Mouse (Mus musculus) embryonic facial prominence, embryonic 15.5 days (tissue): ENCODE data around the gene Fhit. TPM values are rescaled to one million over a fixed set of nuclear protein-coding genes. Genes with fewer than 3 reads are reported as not detected.

Experiments
- ATAC-seq: fragments of 200-750 bp; cut with Nextera tagmentation; 2 replicates; pipeline ENCODE4 v1.8.0; 2017; ENCODE audit warnings: low read depth, moderate TSS enrichment; ENCODE audit not compliant: insufficient number of reproducible peaks, low FRiP score, low TSS enrichment
- H3K27ac ChIP-seq: fragments of 300-500 bp; sonication (generic); replicated peaks from 2 replicates; pipeline ENCODE4 v1.5.1; 2015; ENCODE audit warnings: mild to moderate bottlenecking, inconsistent platforms
- H3K27me3 ChIP-seq: fragments of 300-500 bp; sonication (generic); 2 replicates; pipeline ENCODE4 v1.6.1; 2015; ENCODE audit warnings: inconsistent platforms
- H3K36me3 ChIP-seq: fragments of 300-500 bp; sonication (generic); 2 replicates; pipeline ENCODE4 v1.6.1; 2015; ENCODE audit warnings: mild to moderate bottlenecking, inconsistent platforms
- H3K4me1 ChIP-seq: fragments of 300-500 bp; sonication (generic); 2 replicates; pipeline ENCODE4 v1.6.1; 2015; ENCODE audit warnings: inconsistent platforms
- H3K4me2 ChIP-seq: fragments of 300-500 bp; sonication (generic); replicated peaks from 2 replicates; pipeline ENCODE4 v1.6.1; 2015; ENCODE audit warnings: mild to moderate bottlenecking, inconsistent platforms
- H3K4me3 ChIP-seq: fragments of 300-500 bp; sonication (generic); replicated peaks from 2 replicates; pipeline ENCODE4 v1.5.1; 2015; ENCODE audit warnings: mild to moderate bottlenecking, inconsistent platforms
- H3K9ac ChIP-seq: fragments of 300-500 bp; sonication (generic); 2 replicates; pipeline ENCODE4 v1.6.1; 2015; ENCODE audit warnings: inconsistent platforms
- H3K9me3 ChIP-seq: fragments of 300-500 bp; sonication (generic); replicated peaks from 2 replicates; pipeline ENCODE4 v1.6.1; 2016; ENCODE audit warnings: inconsistent platforms
- WGBS: fragments of 180-500 bp; shearing (Covaris S2); methylation state at CpG from one replicate; pipeline ENCODE4 v1.1.7; 2015; 5-methylcytosine and 5-hydroxymethylcytosine counted together
- polyA plus RNA-seq: library from polyadenylated mRNA; unstranded; fragments of >200 nt; fragmentation: Nextera tagmentation; extraction: Ambion mirVana; gene quantifications from 2 replicates; pipeline ENCODE4 v1.2.1, GENCODE M21; 2015

Fhit gene
- polyA plus RNA-seq, 1 experiment from 2014 or later, result 8.7 TPM

DNA sequence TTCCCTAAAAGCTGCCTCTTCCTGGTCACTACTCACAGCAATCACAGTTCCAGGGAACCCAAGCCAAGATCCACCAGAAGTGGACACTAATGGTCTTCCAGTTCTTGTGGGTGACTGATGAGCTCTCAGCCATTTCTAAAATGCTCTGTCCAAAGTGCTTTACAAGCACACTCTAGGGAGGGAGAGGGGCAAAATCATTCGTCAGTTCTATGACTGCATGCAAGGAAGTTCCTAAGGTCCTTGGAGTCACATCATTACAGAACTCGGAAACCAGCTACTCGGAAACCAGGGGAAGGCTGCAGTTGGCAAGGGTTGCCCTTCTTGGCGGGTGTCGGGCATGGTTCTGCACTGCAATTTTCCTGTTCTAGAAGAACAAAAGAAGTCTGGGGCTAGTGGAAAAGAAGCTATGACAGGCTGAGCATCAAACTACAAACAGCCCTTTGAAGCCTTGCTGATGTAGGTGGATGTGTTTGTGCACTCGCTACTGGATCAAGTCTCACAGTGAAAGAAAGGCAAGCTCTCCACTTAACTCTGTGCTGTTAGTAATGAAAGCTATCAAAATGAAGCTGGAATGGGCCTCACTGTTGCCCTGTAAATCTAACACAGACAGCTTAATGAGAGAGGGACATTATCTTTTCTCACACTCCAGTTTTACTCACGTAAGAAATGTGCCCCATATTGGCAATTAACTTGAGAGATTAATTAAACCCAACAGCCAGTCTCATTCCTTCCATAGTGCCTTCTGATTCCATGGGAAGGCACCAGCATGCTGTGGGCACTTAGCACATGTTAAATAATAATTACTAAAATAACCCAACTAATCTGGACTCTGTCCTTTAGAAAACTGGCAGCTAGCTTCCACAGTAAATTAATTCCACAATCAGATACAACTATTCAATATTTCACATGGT lies 243.7 kb downstream of the Fhit start:
- H3K4me2 ChIP-seq, result no peak overlapping the region
- H3K36me3 ChIP-seq, result no peaks in the 10 kb centered on the region
- no peak overlapping the region for H3K9ac ChIP-seq
- 72% methylated on average over 7 of the region's 7 CpGs for WGBS
- no peaks in the 10 kb centered on the region for H3K9me3 ChIP-seq
- H3K4me1 ChIP-seq, result no peaks in the 10 kb centered on the region
- no peak for ATAC-seq
- H3K27ac ChIP-seq, result no peak overlapping the region
- no peaks in the 10 kb centered on the region for H3K27me3 ChIP-seq
- H3K4me3 ChIP-seq, result no peak overlapping the region

- no peak overlapping the region for H3K27ac ChIP-seq
- no peaks in the 10 kb centered on the region for H3K9me3 ChIP-seq
- H3K4me3 ChIP-seq, result no peak overlapping the region
- H3K27me3 ChIP-seq, result no peaks in the 10 kb centered on the region
- no peak overlapping the region for H3K9ac ChIP-seq
- H3K4me1 ChIP-seq, result no peaks in the 10 kb centered on the region
- 74% methylated on average over 2 of the region's 2 CpGs for WGBS
- no peak for ATAC-seq
- no peak overlapping the region for H3K4me2 ChIP-seq
- no peaks in the 10 kb centered on the region for H3K36me3 ChIP-seq
Measured at GRCm38 (mm10) chr14:10908011-10908410, 253.8 kb downstream of the Fhit start.

DNA sequence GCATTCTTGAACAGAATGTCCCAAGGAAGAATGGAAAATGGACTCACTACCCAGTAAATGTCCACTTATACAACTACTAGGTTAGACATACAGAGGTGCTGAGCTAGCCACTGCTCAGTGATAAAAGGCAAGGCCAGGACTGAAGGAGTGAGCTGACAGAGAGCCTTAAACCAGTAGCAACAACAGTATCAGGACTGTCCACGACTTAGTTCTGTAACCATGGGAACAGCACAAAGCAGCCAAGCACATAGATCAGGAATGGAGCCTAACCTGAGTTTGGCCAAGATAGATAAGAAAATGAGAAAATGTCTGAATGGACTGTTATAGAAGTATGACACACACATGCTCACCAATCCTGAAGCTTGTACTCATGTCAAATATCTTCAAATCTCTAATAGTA lies 279.1 kb downstream of the Fhit start:
- Histone ChIP-seq H3K9me3 (no peaks in the 10 kb centered on the region), H3K9ac (no peak overlapping the region), H3K4me2 (no peak overlapping the region), H3K36me3 (no peaks in the 10 kb centered on the region), H3K27me3 (no peaks in the 10 kb centered on the region), H3K4me1 (no peaks in the 10 kb centered on the region), H3K27ac (no peak overlapping the region), H3K4me3 (no peak overlapping the region)
- no peak for ATAC-seq
- 49% methylated on average over 1 of the region's 1 CpGs for WGBS

- Histone ChIP-seq H3K4me2 (no peak overlapping the region), H3K4me3 (no peak overlapping the region), H3K4me1 (no peaks in the 10 kb centered on the region), H3K9me3 (no peaks in the 10 kb centered on the region), H3K36me3 (no peaks in the 10 kb centered on the region), H3K27ac (no peak overlapping the region), H3K27me3 (no peaks in the 10 kb centered on the region), H3K9ac (no peak overlapping the region)
- 43% methylated on average over 2 of the region's 2 CpGs for WGBS
- no peak for ATAC-seq
Measured at GRCm38 (mm10) chr14:10880749-10881148, 281.1 kb downstream of the Fhit start.

- Histone ChIP-seq H3K27me3 (no peaks in the 10 kb centered on the region), H3K36me3 (no peaks in the 10 kb centered on the region), H3K27ac (no peak overlapping the region), H3K4me2 (no peak overlapping the region), H3K9ac (no peak overlapping the region), H3K4me3 (no peak overlapping the region), H3K4me1 (no peaks in the 10 kb centered on the region), H3K9me3 (no peaks in the 10 kb centered on the region)
- no peak for ATAC-seq
- WGBS, result 71% methylated on average over 3 of the region's 3 CpGs
Measured at GRCm38 (mm10) chr14:10874595-10875372, 287.1 kb downstream of the Fhit start.

- Histone ChIP-seq H3K36me3 (no peaks in the 10 kb centered on the region), H3K9me3 (no peaks in the 10 kb centered on the region), H3K4me3 (no peak overlapping the region), H3K9ac (no peak overlapping the region), H3K27ac (no peak overlapping the region), H3K4me2 (no peak overlapping the region), H3K27me3 (no peaks in the 10 kb centered on the region), H3K4me1 (no peaks in the 10 kb centered on the region)
- no peak for ATAC-seq
- 52% methylated on average over 3 of the region's 3 CpGs for WGBS
Measured at GRCm38 (mm10) chr14:10857606-10858005, 304.2 kb downstream of the Fhit start.

DNA sequence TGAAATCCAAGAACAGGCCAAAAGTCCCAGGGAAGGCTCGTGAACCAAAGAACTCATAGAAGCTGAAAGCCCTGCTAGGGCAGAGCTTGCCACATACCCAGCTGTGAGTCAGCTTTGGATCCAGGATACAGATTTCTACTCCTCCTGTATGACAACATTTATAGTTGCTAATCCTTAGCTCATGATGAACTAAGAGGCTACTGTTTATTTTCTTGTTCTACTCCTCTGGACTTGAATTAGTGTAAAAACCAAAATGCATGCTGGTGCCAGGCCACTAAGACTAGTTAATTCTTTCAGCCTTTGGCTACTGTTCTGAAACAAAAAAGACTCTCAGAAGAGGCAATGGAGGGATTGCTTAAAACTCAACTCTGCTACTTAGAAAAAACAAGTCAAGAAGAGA lies 309.9 kb downstream of the Fhit start:
- Histone ChIP-seq H3K4me3 (no peak overlapping the region), H3K9me3 (no peaks in the 10 kb centered on the region), H3K4me2 (no peak overlapping the region), H3K27ac (no peak overlapping the region), H3K4me1 (no peaks in the 10 kb centered on the region), H3K9ac (no peak overlapping the region), H3K27me3 (no peaks in the 10 kb centered on the region), H3K36me3 (no peaks in the 10 kb centered on the region)
- ATAC-seq, result no peak
- 65% methylated on average over 1 of the region's 1 CpGs for WGBS

- Histone ChIP-seq H3K27me3 (no peaks in the 10 kb centered on the region), H3K4me1 (no peaks in the 10 kb centered on the region), H3K36me3 (no peaks in the 10 kb centered on the region), H3K9ac (no peak overlapping the region), H3K4me2 (no peak overlapping the region), H3K27ac (no peak overlapping the region), H3K4me3 (no peak overlapping the region), H3K9me3 (no peaks in the 10 kb centered on the region)
- 64% methylated on average over 1 of the region's 1 CpGs for WGBS
- no peak for ATAC-seq
Measured at GRCm38 (mm10) chr14:10836001-10836400, 325.8 kb downstream of the Fhit start.

DNA sequence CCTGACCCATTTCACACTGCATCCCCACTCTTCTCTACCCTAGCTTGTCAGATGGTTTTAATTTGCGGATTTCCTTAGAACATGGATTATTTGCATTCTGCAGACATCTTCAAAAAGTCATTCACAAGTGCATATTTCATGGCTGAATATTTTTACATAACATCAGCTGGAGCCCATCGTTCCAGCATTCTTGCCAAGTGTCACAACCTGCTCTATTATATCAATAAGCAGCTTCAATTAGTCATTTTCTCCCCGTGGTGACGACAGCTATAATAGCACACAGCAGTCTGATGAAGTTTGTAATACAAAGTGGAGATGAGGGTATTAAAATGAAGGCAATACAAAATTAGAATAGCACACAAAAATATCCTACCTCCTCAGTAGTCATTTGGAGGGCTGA lies 337.0 kb downstream of the Fhit start:
- 46% methylated on average over 4 of the region's 4 CpGs for WGBS
- H3K4me3 ChIP-seq, result no peak overlapping the region

GRCm38 (mm10) chr14:10813551-10813950 lies 348.3 kb downstream of the Fhit start:
- Histone ChIP-seq H3K4me1 (no peaks in the 10 kb centered on the region), H3K9me3 (no peaks in the 10 kb centered on the region), H3K9ac (no peak overlapping the region), H3K27ac (no peak overlapping the region), H3K27me3 (no peaks in the 10 kb centered on the region), H3K36me3 (no peaks in the 10 kb centered on the region), H3K4me3 (no peak overlapping the region), H3K4me2 (no peak overlapping the region)
- WGBS, result 30% methylated on average over 2 of the region's 2 CpGs
- ATAC-seq, result no peak

More for the DNA sequence above, 337.0 kb downstream of the Fhit start:
- Histone ChIP-seq H3K9me3 (no peaks in the 10 kb centered on the region), H3K27ac (no peak overlapping the region), H3K27me3 (no peaks in the 10 kb centered on the region), H3K36me3 (no peaks in the 10 kb centered on the region), H3K9ac (no peak overlapping the region), H3K4me1 (no peaks in the 10 kb centered on the region), H3K4me2 (no peak overlapping the region)
- no peak for ATAC-seq

DNA sequence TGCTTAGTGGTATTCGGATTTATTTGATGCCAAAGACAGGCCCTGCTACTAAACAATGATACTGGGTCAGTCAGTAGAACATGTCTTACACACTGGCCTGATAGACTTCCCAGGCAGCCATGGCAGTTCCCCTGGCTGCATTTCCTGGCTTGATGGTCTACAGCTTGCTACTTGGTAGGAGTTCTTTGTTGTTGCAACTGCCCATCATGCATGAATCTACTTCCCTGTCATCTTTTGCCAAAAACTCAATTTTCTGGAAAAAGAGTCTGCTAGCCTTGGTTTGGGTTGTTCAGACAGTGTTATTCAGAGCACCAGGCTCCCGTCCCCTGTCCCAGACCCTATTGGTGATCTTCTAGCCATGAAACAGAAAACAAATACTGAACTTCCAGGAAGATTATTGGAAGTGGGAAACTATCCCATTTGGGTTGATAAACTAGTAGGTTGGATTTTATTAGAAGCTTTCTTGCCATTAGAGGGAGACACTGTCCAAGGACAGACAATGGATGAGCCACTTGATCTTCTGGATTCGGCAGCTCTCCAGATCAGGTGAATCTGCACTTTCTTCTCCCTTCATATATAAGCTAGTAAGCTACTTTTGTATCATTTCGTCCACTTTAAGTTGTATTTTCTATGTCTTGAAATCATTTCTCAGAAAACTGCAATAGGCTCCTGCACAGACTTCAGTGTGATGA lies 363.2 kb downstream of the Fhit start:
- H3K36me3 ChIP-seq, result no peaks in the 10 kb centered on the region
- H3K27ac ChIP-seq, result no peak overlapping the region
- ATAC-seq, result no peak
- no peak overlapping the region for H3K4me2 ChIP-seq
- 80% methylated on average over 4 of the region's 4 CpGs for WGBS
- no peaks in the 10 kb centered on the region for H3K9me3 ChIP-seq
- H3K4me3 ChIP-seq, result no peak overlapping the region
- H3K4me1 ChIP-seq, result no peaks in the 10 kb centered on the region
- no peaks in the 10 kb centered on the region for H3K27me3 ChIP-seq
- no peak overlapping the region for H3K9ac ChIP-seq
